Mouse (Mus musculus) midbrain, postnatal 0 days (tissue): ENCODE results near the gene Igtp. TPM values are rescaled to one million over a fixed set of nuclear protein-coding genes. Genes with fewer than 3 reads are reported as not detected.
"Not testable (repeated sequence)": the region's sequence is repeated elsewhere in the genome, so short reads cannot be mapped to it uniquely, and the experiment has no call there.

ENCODE experiments used
- ATAC-seq: fragments of 200-750 bp; cut with Nextera tagmentation; 2 replicates; pipeline ENCODE4 v1.8.0; 2017; ENCODE audit warnings: moderate number of reproducible peaks, mild to moderate bottlenecking, moderate TSS enrichment, moderate library complexity; ENCODE audit not compliant: low FRiP score
- DNase-seq: peaks from one replicate; pipeline ENCODE4 v3.0.0-alpha.2; 2015; ENCODE audit warnings: low spot score
- H3K27ac ChIP-seq: fragments of 300-500 bp; sonication (generic); 2 replicates; pipeline ENCODE4 v1.5.1; 2014; ENCODE audit warnings: low read depth, mild to moderate bottlenecking, low read length, mixed read lengths
- H3K27me3 ChIP-seq: fragments of 300-500 bp; sonication (generic); 2 replicates; pipeline ENCODE4 v1.6.1; 2014; ENCODE audit warnings: low read length, control low read depth, mixed read lengths; ENCODE audit not compliant: insufficient read depth
- H3K36me3 ChIP-seq: fragments of 300-500 bp; sonication (generic); 2 replicates; pipeline ENCODE4 v1.6.1; 2014; ENCODE audit warnings: low read length, control low read depth, mixed read lengths; ENCODE audit not compliant: insufficient read depth
- H3K4me1 ChIP-seq: fragments of 300-500 bp; sonication (generic); 2 replicates; pipeline ENCODE4 v1.6.1; 2014; ENCODE audit warnings: mild to moderate bottlenecking, control low read depth, antibody characterized with exemption, low read length, mixed read lengths; ENCODE audit not compliant: insufficient read depth
- H3K4me2 ChIP-seq: fragments of 300-500 bp; sonication (generic); 2 replicates; pipeline ENCODE4 v1.6.1; 2014; ENCODE audit warnings: low read depth, mild to moderate bottlenecking, low read length, mixed read lengths; ENCODE audit not compliant: poor library complexity, severe bottlenecking
- H3K4me3 ChIP-seq: fragments of 300-500 bp; sonication (generic); 2 replicates; pipeline ENCODE4 v1.5.1; 2014; ENCODE audit warnings: low read depth, mild to moderate bottlenecking, low read length, moderate library complexity
- H3K9ac ChIP-seq: fragments of 300-500 bp; sonication (generic); replicated peaks from 2 replicates; pipeline ENCODE4 v1.6.1; 2014; ENCODE audit warnings: mild to moderate bottlenecking, low read length, moderate library complexity, mixed read lengths; ENCODE audit not compliant: poor library complexity, severe bottlenecking
- H3K9me3 ChIP-seq: fragments of 300-500 bp; sonication (generic); 2 replicates; pipeline ENCODE4 v1.6.1; 2016; ENCODE audit warnings: low read length, control low read depth
- CTCF ChIP-seq: IDR thresholded peaks from 2 replicates; pipeline ENCODE4 v1.5.1; 2016; ENCODE audit warnings: antibody characterized with exemption, mild to moderate bottlenecking
- WGBS: fragments of 180-500 bp; shearing (Covaris S2); extraction: QIAGEN DNeasy Blood & Tissue Kit; methylation state at CpG from one replicate; pipeline ENCODE4 v1.1.7; 2014; 5-methylcytosine and 5-hydroxymethylcytosine counted together
- polyA plus RNA-seq: library from polyadenylated mRNA; unstranded; fragments of >200 nt; fragmentation: Nextera tagmentation; extraction: Ambion mirVana; gene quantifications from 2 replicates; pipeline ENCODE4 v1.2.1, GENCODE M21; 2015
- total RNA-seq: library from RNA; depleted of rRNA; stranded (reverse); fragments of >200 nt; gene quantifications from 2 replicates; pipeline ENCODE4 v1.2.3, GENCODE M21; 2014

The Igtp gene
- total and polyA plus RNA-seq, 2 experiments from 2014 or later = 1.9 to 2.4 TPM

GRCm38 (mm10) chr11:58230396-58230910 is 31.1 kb downstream of the Igtp start:
- no peak for TF ChIP-seq CTCF
- DNase-seq = no peak
- 70% methylated on average over 16 of the region's 16 CpGs for WGBS
- no peak overlapping the region for H3K9ac ChIP-seq
- no peak for ATAC-seq
- no peaks in the 10 kb centered on the region for H3K27me3 ChIP-seq
- no peak overlapping the region for H3K4me3 ChIP-seq
- H3K9me3 ChIP-seq = no peaks in the 10 kb centered on the region
- H3K27ac ChIP-seq = no peak overlapping the region
- no peak overlapping the region for H3K4me2 ChIP-seq
- no peaks in the 10 kb centered on the region for H3K4me1 ChIP-seq
- no peaks in the 10 kb centered on the region for H3K36me3 ChIP-seq

GRCm38 (mm10) chr11:58231156-58231555 is 31.8 kb downstream of the Igtp start:
- no peak for ATAC-seq
- Histone ChIP-seq H3K27me3 (no peaks in the 10 kb centered on the region), H3K9ac (no peak overlapping the region), H3K4me1 (no peaks in the 10 kb centered on the region), H3K4me3 (no peak overlapping the region), H3K27ac (no peak overlapping the region), H3K9me3 (no peaks in the 10 kb centered on the region), H3K4me2 (no peak overlapping the region), H3K36me3 (no peaks in the 10 kb centered on the region)
- DNase-seq = no peak
- 86% methylated on average over 8 of the region's 8 CpGs for WGBS
- no peak for TF ChIP-seq CTCF

GRCm38 (mm10) chr11:58234551-58234950 is 35.2 kb downstream of the Igtp start:
- not testable (repeated sequence) for ATAC-seq, H3K4me2 ChIP-seq, H3K9ac ChIP-seq, H3K36me3 ChIP-seq, H3K27ac ChIP-seq, H3K9me3 ChIP-seq, DNase-seq, H3K4me3 ChIP-seq, H3K27me3 ChIP-seq, H3K4me1 ChIP-seq
- WGBS = 83% methylated on average over 3 of the region's 3 CpGs

GRCm38 (mm10) chr11:58235152-58235551 is 35.8 kb downstream of the Igtp start:
- Histone ChIP-seq H3K4me3 (no peak overlapping the region), H3K36me3 (no peaks in the 10 kb centered on the region), H3K9ac (no peak overlapping the region), H3K4me1 (no peaks in the 10 kb centered on the region), H3K27me3 (no peaks in the 10 kb centered on the region), H3K27ac (no peak overlapping the region), H3K9me3 (no peaks in the 10 kb centered on the region), H3K4me2 (no peak overlapping the region)
- WGBS = 14% methylated on average over 6 of the region's 6 CpGs
- TF ChIP-seq CTCF = peak; percentile 59
- no peak for ATAC-seq
- peak; percentile 15 for DNase-seq

GRCm38 (mm10) chr11:58238840-58239791 is 39.8 kb downstream of the Igtp start:
- H3K9ac ChIP-seq = peak overlapping the region; percentile 57
- H3K4me1 ChIP-seq = no peaks in the 10 kb centered on the region
- DNase-seq (peak; percentile 61), ATAC-seq (peak; percentile 86)
- peak overlapping the region; percentile 54 for H3K4me2 ChIP-seq
- H3K36me3 ChIP-seq = no peaks in the 10 kb centered on the region
- TF ChIP-seq CTCF = peak; percentile 66
- H3K4me3 ChIP-seq = peak overlapping the region; percentile 40
- 3% methylated on average over 37 of the region's 37 CpGs for WGBS
- H3K27me3 ChIP-seq = no peaks in the 10 kb centered on the region
- H3K27ac ChIP-seq = 0 out of 2 replicates have a peak overlapping the region, but pooled peaks have one; percentile 18
- no peaks in the 10 kb centered on the region for H3K9me3 ChIP-seq

GRCm38 (mm10) chr11:58247294-58247693 is 47.9 kb downstream of the Igtp start:
- WGBS = 58% methylated on average over 4 of the region's 4 CpGs
- Histone ChIP-seq H3K27ac (no peak overlapping the region), H3K4me1 (no peaks in the 10 kb centered on the region), H3K4me3 (no peak overlapping the region), H3K9me3 (no peaks in the 10 kb centered on the region), H3K27me3 (no peaks in the 10 kb centered on the region), H3K9ac (no peak overlapping the region), H3K4me2 (no peak overlapping the region), H3K36me3 (no peaks in the 10 kb centered on the region)
- TF ChIP-seq CTCF = no peak
- ATAC-seq = no peak
- DNase-seq = peak; percentile 24
